Mouse (Mus musculus): Measurements from ENCODE around the gene Zfp943.
"Not testable (repeated sequence)": the region's sequence is repeated elsewhere in the genome, so short reads cannot be mapped to it uniquely, and the experiment has no call there.

Gene Zfp943

DNA sequence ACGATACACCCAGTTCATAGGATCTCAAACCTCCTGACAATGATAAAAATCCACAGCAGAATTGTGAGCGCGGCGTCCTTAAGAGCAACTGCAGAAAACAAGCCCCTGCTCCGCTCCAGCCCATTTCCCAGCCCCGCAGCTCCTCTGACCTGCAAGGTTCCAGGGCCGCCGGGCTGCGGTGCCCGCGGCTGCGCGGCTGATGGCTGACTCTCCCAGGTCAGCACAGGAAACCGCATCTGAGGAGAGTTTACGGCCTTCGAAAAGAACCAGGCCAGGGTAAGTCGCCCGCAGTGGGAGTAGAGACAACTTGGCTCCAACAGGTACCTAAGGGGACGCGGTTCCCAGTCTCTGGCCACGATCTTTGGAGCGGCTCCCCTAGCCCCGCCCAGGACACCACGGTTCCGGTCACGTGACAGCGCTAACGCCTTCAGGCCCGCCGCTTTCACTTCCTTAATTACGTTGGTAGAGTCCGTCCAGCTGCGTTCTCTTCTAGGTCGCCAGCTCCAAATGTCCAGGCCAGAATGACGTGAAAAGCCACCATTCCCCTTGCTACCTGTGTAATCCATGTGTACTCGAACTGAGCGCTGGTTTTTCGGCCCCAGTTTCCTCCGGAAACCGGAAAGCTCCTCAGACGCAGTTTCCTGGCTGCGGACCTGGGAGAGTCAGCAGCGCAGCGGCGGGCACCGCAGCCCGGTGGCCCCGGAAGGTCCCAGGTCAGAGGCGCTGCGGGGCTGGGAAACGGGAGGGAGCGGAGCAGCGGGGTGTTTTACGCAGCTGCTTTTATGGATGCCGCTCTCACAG lies at the start of gene Zfp943, which contains the start of gene Zfp942:
Gene Zfp943, plus strand, starts transcription at position 446 of the 801 bp plus-strand sequence.
Gene Zfp942, minus strand, starts transcription at position 358 of the 801 bp plus-strand sequence.
- DNase-seq, result peak; percentile 80

- DNase-seq, result no peak
These were observed 950 bp downstream of the Zfp943 start for GRCm38 (mm10) chr17:21963302-21963701.

DNA sequence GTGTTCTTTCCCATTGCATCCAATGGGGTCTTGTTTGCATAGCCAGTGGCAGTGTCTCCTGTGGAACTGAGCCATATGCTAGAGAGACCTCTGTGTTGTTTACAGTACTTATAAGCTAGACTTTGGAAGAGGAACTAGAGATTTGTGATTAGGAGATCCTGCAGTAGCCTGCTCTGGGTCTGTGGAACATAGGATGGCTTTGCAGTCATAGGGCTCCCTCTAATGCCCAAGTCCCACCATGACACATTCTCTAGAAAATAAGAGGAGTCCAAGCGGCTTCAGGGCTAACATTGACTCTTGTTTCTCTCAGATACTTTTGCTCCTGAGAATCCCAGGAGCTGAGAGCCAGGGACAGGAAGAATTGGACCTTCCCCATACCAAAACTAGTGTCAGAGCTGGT lies 73.2 kb downstream of the Zfp943 start:
- not testable (repeated sequence) for DNase-seq

DNA sequence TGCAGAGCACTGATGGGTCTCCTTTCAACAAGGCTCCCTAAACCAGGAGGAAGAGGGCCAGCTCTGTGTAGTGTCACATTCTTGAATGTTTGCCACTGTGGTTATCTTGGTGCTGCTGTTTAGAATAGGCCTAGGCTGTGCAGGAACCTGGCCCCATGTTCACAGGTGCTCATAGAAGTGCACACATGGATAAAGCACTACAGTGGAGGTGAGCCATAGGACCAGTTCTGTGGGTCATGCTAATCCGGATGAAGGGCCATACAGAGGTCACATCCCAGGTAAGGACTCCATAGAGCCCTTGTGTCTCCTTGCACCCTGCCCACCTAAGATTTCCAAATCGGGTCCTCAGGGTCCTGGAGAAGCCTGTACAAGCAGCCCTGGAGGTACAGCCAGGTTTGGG lies 87.1 kb downstream of the Zfp943 start:
- DNase-seq, result no peak

DNA sequence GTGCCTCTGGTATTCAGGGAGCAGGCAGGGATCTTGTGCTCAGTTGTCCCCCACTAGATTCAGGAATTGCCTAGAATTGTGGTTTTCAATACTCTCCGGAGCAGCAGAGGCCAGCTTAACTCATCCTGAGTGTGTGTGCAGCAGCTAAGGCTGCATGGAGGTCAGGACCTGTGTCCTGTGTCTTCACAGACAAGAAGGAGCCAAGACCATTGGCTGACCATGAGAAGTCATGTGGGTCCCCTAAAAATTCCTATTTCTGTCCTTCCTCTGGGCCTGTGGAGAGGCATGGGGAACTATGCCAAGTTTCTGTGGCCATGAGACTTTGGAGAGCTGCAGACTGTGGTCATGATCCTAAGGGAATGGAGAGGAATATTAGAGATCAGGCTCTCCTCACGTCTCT lies 90.9 kb downstream of the Zfp943 start:
- no peak for DNase-seq

DNA sequence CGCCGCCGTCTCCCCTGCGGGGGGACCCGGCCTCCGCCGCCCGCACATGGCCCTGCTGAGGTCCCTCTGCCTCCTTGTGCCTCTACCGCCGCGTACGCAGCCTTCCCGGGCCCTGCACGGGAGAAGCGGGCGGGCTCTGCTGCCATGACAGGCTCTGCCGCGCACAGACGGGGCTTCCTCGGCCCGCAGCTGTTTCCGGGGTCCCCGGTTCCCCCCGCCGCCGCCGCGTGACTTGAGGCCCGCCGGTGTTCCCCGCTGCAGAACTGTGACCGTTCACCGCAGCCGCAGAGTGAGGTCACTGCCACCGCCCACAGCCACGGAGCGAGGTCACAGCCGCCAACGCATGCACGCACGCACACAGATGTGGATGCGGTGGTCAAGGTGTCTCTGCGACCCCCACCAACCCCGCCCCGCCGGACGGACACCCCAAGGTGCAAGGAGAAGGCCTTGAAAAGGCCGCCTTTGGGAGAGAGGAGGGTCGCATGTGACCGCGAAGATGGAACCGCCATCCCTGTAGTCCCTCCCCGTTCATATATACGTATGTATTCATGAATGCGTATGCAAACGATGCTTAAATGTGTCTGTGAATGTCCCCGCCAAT lies 118.8 kb downstream of the Zfp943 start:
- DNase-seq, result peak; percentile 74

DNA sequence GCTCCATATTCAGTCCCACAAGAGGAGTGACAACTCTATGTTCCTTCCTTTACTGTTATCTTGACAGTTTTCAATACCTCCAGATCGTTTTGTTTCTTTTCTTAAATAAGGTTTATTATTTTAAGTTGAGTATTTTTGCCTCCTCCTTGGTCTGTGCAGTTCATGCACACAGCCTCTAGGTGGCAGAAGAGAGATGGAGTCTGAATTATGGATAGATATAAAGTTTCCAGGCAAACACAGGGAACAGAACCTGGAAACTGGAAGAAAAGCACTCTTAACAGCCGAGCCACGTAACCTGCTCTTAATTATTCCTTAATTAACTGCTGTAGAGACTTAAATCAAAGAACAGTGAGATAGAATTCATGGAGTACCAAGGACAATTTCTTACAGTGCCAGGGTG lies 120.9 kb downstream of the Zfp943 start:
- DNase-seq, result peak; percentile 15

DNA sequence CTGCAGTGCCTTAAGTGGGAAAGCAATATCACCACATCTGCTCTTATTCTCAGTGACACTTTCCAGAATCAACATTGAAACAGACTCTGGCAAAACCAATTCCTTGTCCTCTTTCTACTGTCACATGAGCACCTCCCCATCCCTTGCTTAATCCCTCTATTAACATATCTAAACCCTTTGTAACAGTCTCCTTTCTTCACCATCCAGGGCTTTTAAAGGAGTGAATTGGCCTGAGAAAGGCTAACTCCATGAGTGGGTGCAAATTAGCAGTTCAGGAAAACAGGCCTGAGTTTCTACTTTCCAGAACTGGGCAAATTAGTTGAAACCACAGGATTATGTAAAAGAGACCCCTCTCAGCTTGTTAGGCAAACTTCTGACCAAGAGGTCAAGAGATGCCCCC lies 156.4 kb downstream of the Zfp943 start:
- no peak for DNase-seq

Measured in right cerebral cortex, adult 18-20 months (tissue).